28 mouse cellular contexts compared by ENCODE assay signal in the genomic region with DNA sequence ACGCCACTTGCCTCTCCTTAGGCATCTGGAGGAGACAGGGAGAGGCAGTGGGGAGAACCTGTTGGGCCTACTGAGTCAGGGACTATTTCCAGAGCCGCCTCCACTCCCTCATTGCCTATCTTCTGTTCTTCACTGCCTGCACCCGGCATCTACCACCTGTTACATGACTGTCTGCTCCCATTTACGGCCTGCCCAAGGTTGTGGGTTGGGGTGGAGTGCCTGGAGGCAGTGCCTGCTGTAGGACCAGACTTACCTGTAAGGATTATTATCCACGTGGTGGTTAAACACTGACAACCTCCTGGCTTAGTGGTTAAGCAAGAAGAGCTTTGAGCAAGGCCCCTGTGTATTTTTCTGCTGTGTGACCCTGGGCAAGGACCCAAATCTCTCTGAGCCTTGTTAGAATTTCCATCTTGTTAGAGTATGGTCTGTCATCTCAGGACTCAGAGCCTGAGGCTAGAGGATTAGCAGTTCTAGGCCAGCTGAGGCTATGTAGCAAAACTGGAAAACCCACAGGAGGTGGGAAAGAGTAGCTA. TPM values are rescaled to one million over a fixed set of nuclear protein-coding genes. Genes with fewer than 3 reads are reported as not detected.
DNase-seq lines count a peak whose midpoint lies in the region; ATAC-seq lines count a peak whose summit lies in the region.
"Had no signal": no experiment of that assay in that cellular context is flagged by ENCODE, and none has a peak within 500 bp of the region (broad histone marks: within the 10 kb centered on the region; RNA-seq: fewer than 3 reads in every experiment).

No protein-coding gene starts in this region.

- no peaks in the 10 kb centered on the region for H3K36me3 ChIP-seq in heart, embryonic 10.5 days
- H3K36me3 ChIP-seq in heart, embryonic 12.5 days = no peaks in the 10 kb centered on the region
- H3K36me3 ChIP-seq: embryonic facial prominence, embryonic 13.5 days; forebrain, embryonic 12.5 days; G1E; heart, embryonic 15.5 days; hindbrain, embryonic 13.5 days had no signal

- H3K4me1 ChIP-seq in heart, embryonic 10.5 days = no peaks in the 10 kb centered on the region
- no peaks in the 10 kb centered on the region for H3K4me1 ChIP-seq in heart, embryonic 12.5 days (replicated peaks)
- H3K4me1 ChIP-seq: embryonic facial prominence, embryonic 13.5 days; forebrain, embryonic 12.5 days; heart, embryonic 15.5 days; hindbrain, embryonic 13.5 days had no signal

- H3K27ac ChIP-seq in heart, embryonic 10.5 days = no peak overlapping the region
- H3K27ac ChIP-seq in heart, embryonic 12.5 days (ENCODE audit: poor library complexity, severe bottlenecking) = no peak overlapping the region
- H3K27ac ChIP-seq: embryonic facial prominence, embryonic 13.5 days; forebrain, embryonic 12.5 days; heart, embryonic 15.5 days; hindbrain, embryonic 13.5 days; hindbrain, postnatal 0 days had no signal

- no peaks in the 10 kb centered on the region; the same call in 1 of the 2 replicates for H3K27me3 ChIP-seq in heart, embryonic 10.5 days (ENCODE audit: insufficient read depth, poor library complexity, severe bottlenecking)
- peaks cover 7% of the 10 kb centered on the region; the same call in 1 of the 2 replicates for H3K27me3 ChIP-seq in heart, embryonic 12.5 days (replicated peaks)
- H3K27me3 ChIP-seq: hindbrain, embryonic 13.5 days had no signal

- no peak overlapping the region for H3K4me2 ChIP-seq in heart, embryonic 12.5 days
- H3K4me2 ChIP-seq: embryonic facial prominence, embryonic 13.5 days; forebrain, embryonic 12.5 days; heart, embryonic 15.5 days; hindbrain, embryonic 13.5 days had no signal

- H3K9me3 ChIP-seq in heart, embryonic 10.5 days = no peaks in the 10 kb centered on the region
- no peaks in the 10 kb centered on the region for H3K9me3 ChIP-seq in heart, embryonic 12.5 days (replicated peaks)
- H3K9me3 ChIP-seq: embryonic facial prominence, embryonic 13.5 days; forebrain, embryonic 12.5 days; G1E; heart, embryonic 15.5 days; hindbrain, embryonic 13.5 days had no signal

- DNase-seq in adrenal gland, adult 2 months = peak; percentile 49
- DNase-seq in adrenal gland, postnatal 10 days = no peak
- DNase-seq in heart, embryonic 10.5 days (ENCODE audit: low spot score) = peak; percentile 71
- peak; percentile 95 for DNase-seq in fat pad, adult 2 months (ENCODE audit: extremely low read depth, low read depth, low spot score)
- no peak for DNase-seq in cerebellum, postnatal 10 days
- no peak for DNase-seq in lung, postnatal 14 days
- DNase-seq: adrenal gland, adult 8-10 months; B cell, adult 2 months; cerebellum, adult 8-10 months; cerebellum, postnatal 25 days; gastrocnemius, postnatal 14 days; heart, postnatal 14 days; kidney, adult 18-20 months had no signal

- H3K9ac ChIP-seq in heart, embryonic 12.5 days = no peak overlapping the region
- H3K9ac ChIP-seq: embryonic facial prominence, embryonic 13.5 days; forebrain, embryonic 12.5 days; heart, embryonic 15.5 days; hindbrain, embryonic 13.5 days had no signal

- no peak for ATAC-seq in heart, embryonic 12.5 days (ENCODE audit: insufficient number of reproducible peaks, low FRiP score)
- ATAC-seq in megakaryocyte-erythroid progenitor cell, adult 5-6 weeks (replicated peaks; ENCODE audit: low FRiP score, low TSS enrichment, poor library complexity, severe bottlenecking) = 0 out of 2 replicates have a peak, but pooled peaks have one; percentile 20
- ATAC-seq: CD4-positive, CD25-positive, alpha-beta regulatory T cell, adult 4 months; forebrain, embryonic 16.5 days; hindbrain, postnatal 0 days had no signal

- WGBS in heart, embryonic 10.5 days = 69% methylated on average over 5 of the region's 5 CpGs
- WGBS in heart, embryonic 12.5 days = 77% methylated on average over 5 of the region's 5 CpGs

- no peak overlapping the region for H3K4me3 ChIP-seq in heart, embryonic 10.5 days
- no peak overlapping the region for H3K4me3 ChIP-seq in heart, embryonic 12.5 days
- H3K4me3 ChIP-seq: embryonic facial prominence, embryonic 13.5 days; erythroblast, embryonic 14.5 days; forebrain, embryonic 12.5 days; heart, embryonic 15.5 days; hindbrain, embryonic 13.5 days had no signal

RNA-seq across cellular contexts. Expression of a gene that starts 7.2 kb away (rescaled TPM):
- total RNA-seq in adrenal gland, adult 2 months (2021) = under 1 TPM in 1 of 2 experiments, not detected in 1; 0.23 TPM
- polyA plus RNA-seq in adrenal gland, adult 2 months (2012; rRNA removed) = 0.42 and 0.51 TPM in 2 replicates
- not detected for total RNA-seq in adrenal gland, postnatal 10 days (2021)
- polyA plus RNA-seq in heart, embryonic 10.5 days (2016; fragmentation: Nextera tagmentation; extraction: Ambion mirVana) = not detected in 2 replicates
- not detected in 2 replicates for polyA plus RNA-seq in heart, embryonic 12.5 days (2016; fragmentation: Nextera tagmentation; extraction: Ambion mirVana)
- not detected in 2 replicates for total RNA-seq in megakaryocyte-erythroid progenitor cell, adult 5-6 weeks (2014; fragmentation: Nextera tagmentation)
- not detected in 2 replicates for total RNA-seq in megakaryocyte-erythroid progenitor cell, adult 5-6 weeks (2017)
- total RNA-seq: G1E; gastrocnemius, adult 18-20 months; gastrocnemius, postnatal 14 days; heart, postnatal 14 days; hematopoietic stem cell, adult 5-6 weeks; hindbrain, postnatal 0 days had no signal
- polyA plus RNA-seq: cortical plate, adult 2 months; erythroblast, embryonic 14.5 days; forebrain, embryonic 12.5 days; forebrain, embryonic 16.5 days; G1E; hindbrain, embryonic 13.5 days; hindbrain, postnatal 0 days; kidney, embryonic 14.5 days had no signal

RNA-seq across cellular contexts. Expression of a gene that starts 15.3 kb away (rescaled TPM):
- total RNA-seq in adrenal gland, adult 2 months (2021) = 100 to 1,000 TPM; 118 to 140 TPM
- polyA plus RNA-seq in adrenal gland, adult 2 months (2012; rRNA removed) = 378 and 412 TPM in 2 replicates
- total RNA-seq in adrenal gland, postnatal 10 days (2021) = 10 to 100 TPM; 95.9 TPM
- 144 and 165 TPM in 2 replicates for polyA plus RNA-seq in heart, embryonic 10.5 days (2016; fragmentation: Nextera tagmentation; extraction: Ambion mirVana)
- polyA plus RNA-seq in heart, embryonic 12.5 days (2016; fragmentation: Nextera tagmentation; extraction: Ambion mirVana) = 98.1 and 102 TPM in 2 replicates
- 89.2 and 116 TPM in 2 replicates for total RNA-seq in megakaryocyte-erythroid progenitor cell, adult 5-6 weeks (2014; fragmentation: Nextera tagmentation)
- 83.2 and 135 TPM in 2 replicates for total RNA-seq in megakaryocyte-erythroid progenitor cell, adult 5-6 weeks (2017)

RNA-seq across cellular contexts. Expression of a gene that starts 22.4 kb away (rescaled TPM):
- total RNA-seq in adrenal gland, adult 2 months (2021) = 10 to 100 TPM; 58.3 to 81.0 TPM
- polyA plus RNA-seq in adrenal gland, adult 2 months (2012; rRNA removed) = 182 and 186 TPM in 2 replicates
- total RNA-seq in adrenal gland, postnatal 10 days (2021) = 10 to 100 TPM; 63.6 to 68.9 TPM
- 49.6 and 59.7 TPM in 2 replicates for polyA plus RNA-seq in heart, embryonic 10.5 days (2016; fragmentation: Nextera tagmentation; extraction: Ambion mirVana)
- polyA plus RNA-seq in heart, embryonic 12.5 days (2016; fragmentation: Nextera tagmentation; extraction: Ambion mirVana) = 48.5 and 52.8 TPM in 2 replicates
- 25.2 and 26.4 TPM in 2 replicates for total RNA-seq in megakaryocyte-erythroid progenitor cell, adult 5-6 weeks (2014; fragmentation: Nextera tagmentation)
- total RNA-seq in megakaryocyte-erythroid progenitor cell, adult 5-6 weeks (2017) = 19.1 and 25.8 TPM in 2 replicates

RNA-seq across cellular contexts. Expression of a gene that starts 25.0 kb away (rescaled TPM):
- not detected for total RNA-seq in adrenal gland, adult 2 months (2021)
- polyA plus RNA-seq in adrenal gland, adult 2 months (2012; rRNA removed) = 1.9 TPM in 2 replicates
- total RNA-seq in adrenal gland, postnatal 10 days (2021) = under 1 TPM; 0.87 to 0.97 TPM
- polyA plus RNA-seq in heart, embryonic 10.5 days (2016; fragmentation: Nextera tagmentation; extraction: Ambion mirVana) = 0.53 TPM in 1 of 2 replicates, not detected in the other
- 0.55 TPM in 1 of 2 replicates, not detected in the other for polyA plus RNA-seq in heart, embryonic 12.5 days (2016; fragmentation: Nextera tagmentation; extraction: Ambion mirVana)
- total RNA-seq in megakaryocyte-erythroid progenitor cell, adult 5-6 weeks (2014; fragmentation: Nextera tagmentation) = not detected in 2 replicates
- 4.6 TPM in 1 of 2 replicates, not detected in the other for total RNA-seq in megakaryocyte-erythroid progenitor cell, adult 5-6 weeks (2017)
- total RNA-seq: G1E; gastrocnemius, adult 18-20 months; gastrocnemius, postnatal 14 days; heart, postnatal 14 days; hematopoietic stem cell, adult 5-6 weeks; hindbrain, postnatal 0 days had no signal
- polyA plus RNA-seq: CD4-positive, CD25-positive, alpha-beta regulatory T cell, adult 4 months; cortical plate, adult 2 months; embryonic facial prominence, embryonic 13.5 days; erythroblast, embryonic 14.5 days; G1E; heart, embryonic 15.5 days; hindbrain, postnatal 0 days had no signal

RNA-seq across cellular contexts. Expression of a gene that starts 36.3 kb away (rescaled TPM):
- 10 to 100 TPM; 55.8 to 57.3 TPM for total RNA-seq in adrenal gland, adult 2 months (2021)
- 23.8 and 28.5 TPM in 2 replicates for polyA plus RNA-seq in adrenal gland, adult 2 months (2012; rRNA removed)
- 10 to 100 TPM; 43.0 to 44.8 TPM for total RNA-seq in adrenal gland, postnatal 10 days (2021)
- polyA plus RNA-seq in heart, embryonic 10.5 days (2016; fragmentation: Nextera tagmentation; extraction: Ambion mirVana) = 39.4 and 56.0 TPM in 2 replicates
- 34.3 and 36.4 TPM in 2 replicates for polyA plus RNA-seq in heart, embryonic 12.5 days (2016; fragmentation: Nextera tagmentation; extraction: Ambion mirVana)
- 112 and 139 TPM in 2 replicates for total RNA-seq in megakaryocyte-erythroid progenitor cell, adult 5-6 weeks (2014; fragmentation: Nextera tagmentation)
- 214 and 264 TPM in 2 replicates for total RNA-seq in megakaryocyte-erythroid progenitor cell, adult 5-6 weeks (2017)

Comparison
In these comparisons a context has a peak if more than half of its experiments do, and no peak if none do; other contexts are left out.
1. DNase-seq: peak in adrenal gland, adult 2 months (single experiment), heart, embryonic 10.5 days (single experiment) and fat pad, adult 2 months (single experiment); none in adrenal gland, postnatal 10 days (single experiment), cerebellum, postnatal 10 days (0 of 2) and lung, postnatal 14 days (single experiment).